Mouse (Mus musculus): ENCODE measurements around the gene Mtx2. TPM values are rescaled to one million over a fixed set of nuclear protein-coding genes. Genes with fewer than 3 reads are reported as not detected.

The Mtx2 gene
- polyA plus RNA-seq (2014; fragmentation: Illumina TruSeq; extraction: RNeasy Lipid Tissue Mini Kit (QIAGEN cat#74804); ENCODE audit: low read depth, low replicate concordance), result 114 TPM

GRCm38 (mm10) chr2:74825730-74826430, at the start of gene Mtx2:
TSS of gene Mtx2 (plus strand) at chr2:74825803.

Other genes with a start within 250 kb of the Mtx2 start
- 203 TPM for gene Lnpk, start 246.4 kb upstream of the Mtx2 start, polyA plus RNA-seq (2014; fragmentation: Illumina TruSeq; extraction: RNeasy Lipid Tissue Mini Kit (QIAGEN cat#74804); ENCODE audit: low read depth, low replicate concordance)
- 0.04 TPM for gene Evx2, start 166.2 kb upstream of the Mtx2 start, polyA plus RNA-seq (2014; fragmentation: Illumina TruSeq; extraction: RNeasy Lipid Tissue Mini Kit (QIAGEN cat#74804); ENCODE audit: low read depth, low replicate concordance)
- 0.10 TPM for gene Hoxd13, start 157.5 kb upstream of the Mtx2 start, polyA plus RNA-seq (2014; fragmentation: Illumina TruSeq; extraction: RNeasy Lipid Tissue Mini Kit (QIAGEN cat#74804); ENCODE audit: low read depth, low replicate concordance)
- not detected for gene Hoxd12, start 150.8 kb upstream of the Mtx2 start, polyA plus RNA-seq (2014; fragmentation: Illumina TruSeq; extraction: RNeasy Lipid Tissue Mini Kit (QIAGEN cat#74804); ENCODE audit: low read depth, low replicate concordance)
- gene Hoxd11, start 146.2 kb upstream of the Mtx2 start, polyA plus RNA-seq (2014; fragmentation: Illumina TruSeq; extraction: RNeasy Lipid Tissue Mini Kit (QIAGEN cat#74804); ENCODE audit: low read depth, low replicate concordance), result not detected
- 0.95 TPM for gene Hoxd10, start 133.9 kb upstream of the Mtx2 start, polyA plus RNA-seq (2014; fragmentation: Illumina TruSeq; extraction: RNeasy Lipid Tissue Mini Kit (QIAGEN cat#74804); ENCODE audit: low read depth, low replicate concordance)
- gene Hoxd9, start 128.1 kb upstream of the Mtx2 start, polyA plus RNA-seq (2014; fragmentation: Illumina TruSeq; extraction: RNeasy Lipid Tissue Mini Kit (QIAGEN cat#74804); ENCODE audit: low read depth, low replicate concordance), result 2.5 TPM
- 55.9 TPM for gene Hoxd8, start 121.2 kb upstream of the Mtx2 start, polyA plus RNA-seq (2014; fragmentation: Illumina TruSeq; extraction: RNeasy Lipid Tissue Mini Kit (QIAGEN cat#74804); ENCODE audit: low read depth, low replicate concordance)
- gene Hoxd3, start 113.9 kb upstream of the Mtx2 start, polyA plus RNA-seq (2014; fragmentation: Illumina TruSeq; extraction: RNeasy Lipid Tissue Mini Kit (QIAGEN cat#74804); ENCODE audit: low read depth, low replicate concordance), result 0.07 TPM
- gene Hoxd4, start 113.9 kb upstream of the Mtx2 start, polyA plus RNA-seq (2014; fragmentation: Illumina TruSeq; extraction: RNeasy Lipid Tissue Mini Kit (QIAGEN cat#74804); ENCODE audit: low read depth, low replicate concordance), result 0.87 TPM
- 0.29 TPM for gene Gm28230, start 99.1 kb upstream of the Mtx2 start, polyA plus RNA-seq (2014; fragmentation: Illumina TruSeq; extraction: RNeasy Lipid Tissue Mini Kit (QIAGEN cat#74804); ENCODE audit: low read depth, low replicate concordance)
- not detected for gene Hoxd1, start 62.8 kb upstream of the Mtx2 start, polyA plus RNA-seq (2014; fragmentation: Illumina TruSeq; extraction: RNeasy Lipid Tissue Mini Kit (QIAGEN cat#74804); ENCODE audit: low read depth, low replicate concordance)

Data from testis, adult 10 weeks (tissue).